Comparison of ENCODE assay signal across 8 mouse cellular contexts in the genomic region with DNA sequence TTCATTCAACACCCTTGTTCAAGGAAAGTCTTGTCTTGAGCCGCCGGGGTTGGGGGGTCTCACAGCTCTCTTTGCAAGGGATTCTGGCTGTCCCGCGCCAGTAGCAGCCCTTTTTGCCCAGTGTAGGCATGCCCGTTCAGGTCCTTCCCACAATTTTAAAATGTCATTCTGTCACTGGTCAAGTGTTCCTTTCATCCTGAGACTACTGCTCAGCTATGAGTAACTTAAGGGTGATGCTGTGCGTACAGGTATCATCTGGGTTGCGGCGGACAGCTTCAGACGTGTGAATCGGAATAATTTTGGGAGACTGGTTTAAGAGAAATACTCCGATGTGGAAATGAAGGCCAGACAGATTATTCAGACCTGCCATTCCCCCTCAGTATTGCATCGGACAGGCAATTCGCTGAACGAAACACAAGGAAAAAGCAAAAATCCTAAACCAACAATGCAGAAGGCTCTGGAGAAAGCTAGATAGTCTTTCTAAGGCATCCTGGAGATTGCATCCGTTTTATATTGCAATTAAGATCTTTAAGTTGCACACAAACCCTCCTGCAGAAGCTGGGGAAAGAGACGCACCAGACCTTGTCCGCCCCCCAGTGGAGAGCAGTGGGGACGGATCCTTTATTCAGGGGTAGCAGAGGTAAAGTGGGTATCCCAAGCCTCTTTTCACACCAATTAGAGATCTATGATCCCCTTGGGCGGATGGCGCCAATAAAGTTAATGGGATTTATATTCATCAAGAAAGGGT.
A peak's percentile ranks its signal among the peaks of the same experiment; 100 is the strongest.
DNase-seq lines count a peak whose midpoint lies in the region; ATAC-seq lines count a peak whose summit lies in the region.

No protein-coding gene starts in this region.

- 5% methylated on average over 20 of the region's 20 CpGs for WGBS in limb, embryonic 13.5 days
- WGBS in midbrain, embryonic 12.5 days, result 3% methylated on average over 20 of the region's 20 CpGs
- WGBS in stomach, embryonic 15.5 days, result 10% methylated on average over 20 of the region's 20 CpGs

- no peaks in the 10 kb centered on the region for H3K9me3 ChIP-seq in limb, embryonic 13.5 days
- no peaks in the 10 kb centered on the region for H3K9me3 ChIP-seq in midbrain, embryonic 12.5 days
- H3K9me3 ChIP-seq in stomach, embryonic 15.5 days, result no peaks in the 10 kb centered on the region

- peak overlapping the region; percentile 67 for H3K27ac ChIP-seq in limb, embryonic 13.5 days
- peak overlapping the region; percentile 89 for H3K27ac ChIP-seq in midbrain, embryonic 12.5 days (replicated peaks)
- peak overlapping the region; percentile 61; the same call in 1 of the 2 replicates for H3K27ac ChIP-seq in stomach, embryonic 15.5 days

- peak overlapping the region; percentile 49 for H3K4me3 ChIP-seq in limb, embryonic 13.5 days
- H3K4me3 ChIP-seq in midbrain, embryonic 12.5 days, result peak overlapping the region; percentile 43
- H3K4me3 ChIP-seq in stomach, embryonic 15.5 days (replicated peaks), result peak overlapping the region; percentile 49

- H3K27me3 ChIP-seq in limb, embryonic 13.5 days, result peaks cover 30% of the 10 kb centered on the region; the same call in 1 of the 2 replicates
- H3K27me3 ChIP-seq in midbrain, embryonic 12.5 days, result 0 out of 2 replicates have a peak, but pooled peaks cover 4% of the 10 kb centered on the region
- no peaks in the 10 kb centered on the region for H3K27me3 ChIP-seq in stomach, embryonic 15.5 days (replicated peaks)

- peaks cover 33% of the 10 kb centered on the region for H3K4me1 ChIP-seq in limb, embryonic 13.5 days
- peaks cover 37% of the 10 kb centered on the region for H3K4me1 ChIP-seq in midbrain, embryonic 12.5 days
- H3K4me1 ChIP-seq in stomach, embryonic 15.5 days, result peaks cover 11% of the 10 kb centered on the region

- no peaks in the 10 kb centered on the region for H3K36me3 ChIP-seq in limb, embryonic 13.5 days
- H3K36me3 ChIP-seq in midbrain, embryonic 12.5 days, result no peaks in the 10 kb centered on the region
- H3K36me3 ChIP-seq in stomach, embryonic 15.5 days, result no peaks in the 10 kb centered on the region

- DNase-seq in 3T3-L1 (ENCODE audit: low read depth, low spot score), result peak; percentile 61
- DNase-seq in ZHBTc4 (ENCODE audit: low read depth, low spot score), result peak; percentile 49
- DNase-seq in embryo, embryonic 10 days (ENCODE audit: low spot score), result peak; percentile 79
- peak; percentile 6 to 24 for DNase-seq in heart, adult 9 months (ENCODE audit: low spot score in 2 of 2)
- DNase-seq in kidney, adult 9 months, result peak; percentile 34

- H3K9ac ChIP-seq in limb, embryonic 13.5 days, result peak overlapping the region; percentile 73
- peak overlapping the region; percentile 62 for H3K9ac ChIP-seq in midbrain, embryonic 12.5 days (replicated peaks)
- no peak overlapping the region for H3K9ac ChIP-seq in stomach, embryonic 15.5 days

- peak overlapping the region; percentile 77 for H3K4me2 ChIP-seq in limb, embryonic 13.5 days (replicated peaks)
- peak overlapping the region; percentile 68 for H3K4me2 ChIP-seq in midbrain, embryonic 12.5 days (replicated peaks)
- peak overlapping the region; percentile 77 for H3K4me2 ChIP-seq in stomach, embryonic 15.5 days

- peak; percentile 86 for ATAC-seq in limb, embryonic 13.5 days (ENCODE audit: low FRiP score, low read depth)
- peak; percentile 86 for ATAC-seq in midbrain, embryonic 12.5 days (ENCODE audit: low FRiP score, low read depth)
- ATAC-seq in stomach, embryonic 15.5 days (ENCODE audit: insufficient read depth, low FRiP score, low read depth), result peak; percentile 53

Comparison
In these comparisons a context has a peak if more than half of its experiments do, and no peak if none do; other contexts are left out.
1. Peak in every context shown above with its lines: DNase-seq, ATAC-seq, H3K4me3 ChIP-seq and H3K27ac ChIP-seq.
2. DNase-seq: peak in every context shown above with its lines; median percentile 79 in embryo, embryonic 10 days; 61 in 3T3-L1; 49 in ZHBTc4; 34 in kidney, adult 9 months; 15 in heart, adult 9 months.